ENCODE assay signal across 8 mouse cellular contexts in the genomic region with DNA sequence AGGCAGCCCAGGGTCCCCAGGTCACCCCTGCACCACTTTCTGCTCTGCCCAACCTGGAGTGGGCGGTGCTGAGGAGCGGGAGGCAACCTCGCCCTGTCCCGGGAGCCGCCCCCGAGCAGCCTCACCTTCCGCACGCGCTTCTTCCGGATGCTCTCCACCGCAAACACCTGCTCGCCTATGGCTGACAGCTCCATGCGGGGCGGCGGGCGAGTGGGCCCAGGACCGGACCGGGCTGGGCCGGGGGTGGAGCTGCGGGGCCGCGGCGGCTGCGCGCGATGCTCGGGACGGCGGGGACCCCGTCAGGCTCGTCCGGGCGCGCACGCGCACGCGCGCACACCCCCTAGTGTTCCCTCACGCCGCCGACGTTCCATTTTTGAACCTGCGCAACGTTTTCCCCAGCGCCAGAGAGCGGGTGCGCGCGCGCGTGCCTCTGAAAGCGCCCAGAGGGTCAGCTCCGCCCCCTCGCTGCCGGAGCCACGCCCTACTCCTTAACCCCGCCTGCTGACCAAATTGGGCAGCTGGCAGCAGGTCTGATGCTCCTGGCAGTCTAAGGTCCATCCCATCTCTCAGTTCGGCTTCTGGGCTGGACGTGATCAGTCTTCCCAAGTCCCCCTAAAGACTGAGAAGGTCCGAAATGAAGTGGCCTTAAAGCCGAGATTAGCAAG. TPM values are rescaled to one million over a fixed set of nuclear protein-coding genes. Genes with fewer than 3 reads are reported as not detected.
DNase-seq lines count a peak whose midpoint lies in the region; ATAC-seq and TF ChIP-seq lines count a peak whose summit lies in the region.

No protein-coding gene starts in this region.

- intact Hi-C loops in gastrocnemius, adult 2 months (cut with DNase I), result loop anchor here (10.0 kb wide), 1 partner anchor 772 kb away; no protein-coding TSS in a partner anchor

- ATAC-seq in common myeloid progenitor, adult 5-6 weeks (replicated peaks; ENCODE audit: low read depth, poor library complexity, severe bottlenecking), result peak; percentile 76
- peak; percentile 79 for ATAC-seq in megakaryocyte, adult 5-6 weeks (ENCODE audit: poor library complexity, severe bottlenecking)

- peak; percentile 70 for DNase-seq in WW6 (ENCODE audit: low read depth, low spot score)
- DNase-seq in gastrocnemius, adult 2 months, result peak; percentile 96
- peak; percentile 96 for DNase-seq in induced T-regulatory cell, adult 2 months (ENCODE audit: low read depth)
- DNase-seq in left cerebral cortex, adult 8-10 months (ENCODE audit: low spot score in 2 of 2), result peak; percentile 84 to 88
- peak; percentile 95 for DNase-seq in right cerebral cortex, adult 18-20 months
- DNase-seq in urinary bladder, adult 2 months (ENCODE audit: low spot score), result peak; percentile 84

- H3K4me3 ChIP-seq in gastrocnemius, adult 2 months, result peak overlapping the region; percentile 97

- H3K27ac ChIP-seq in gastrocnemius, adult 2 months, result peak overlapping the region; percentile 94

- TF ChIP-seq CTCF in gastrocnemius, adult 2 months (IDR thresholded peaks at IDR 0.05), result peak; percentile 37

RNA-seq across cellular contexts. Expression of a gene that starts 38.5 kb away (rescaled TPM):
- total RNA-seq in common myeloid progenitor, adult 5-6 weeks (2017), result 3.4 and 5.5 TPM in 2 replicates
- total RNA-seq in gastrocnemius, adult 2 months (2021), result 10 to 100 TPM; 18.9 to 19.6 TPM
- 10 to 100 TPM; 51.4 to 59.9 (median 55.5) TPM for total RNA-seq in left cerebral cortex, adult 8-10 months (2022)
- 4.9 and 5.5 TPM in 2 replicates for total RNA-seq in megakaryocyte, adult 5-6 weeks (2015)
- 3.9 and 7.0 TPM in 2 replicates for total RNA-seq in megakaryocyte, adult 5-6 weeks (2017)
- polyA plus RNA-seq in urinary bladder, adult 2 months (2012; rRNA removed), result 57.3 and 57.6 TPM in 2 replicates

RNA-seq across cellular contexts. Expression of a gene that starts 41.0 kb away (rescaled TPM):
- total RNA-seq in common myeloid progenitor, adult 5-6 weeks (2017), result 188 and 214 TPM in 2 replicates
- total RNA-seq in gastrocnemius, adult 2 months (2021), result 1 to 10 TPM; 2.4 to 2.6 TPM
- total RNA-seq in left cerebral cortex, adult 8-10 months (2022), result 1 to 10 TPM; 4.3 to 8.1 (median 6.0) TPM
- total RNA-seq in megakaryocyte, adult 5-6 weeks (2015), result 129 and 148 TPM in 2 replicates
- total RNA-seq in megakaryocyte, adult 5-6 weeks (2017), result 124 and 125 TPM in 2 replicates
- polyA plus RNA-seq in urinary bladder, adult 2 months (2012; rRNA removed), result 59.2 and 62.1 TPM in 2 replicates

Comparison
In these comparisons a context has a peak if more than half of its experiments do, and no peak if none do; other contexts are left out.
1. Peak in every context shown above with its lines: DNase-seq, ATAC-seq, H3K4me3 ChIP-seq and H3K27ac ChIP-seq.
2. RNA of a gene that starts 41.0 kb away (total RNA-seq): 188 to 214 TPM in common myeloid progenitor, adult 5-6 weeks and 124 to 148 TPM in megakaryocyte, adult 5-6 weeks; 4.3 to 8.1 TPM in left cerebral cortex, adult 8-10 months and 2.4 to 2.6 TPM in gastrocnemius, adult 2 months; every median in the first group is over 10 times any median in the second.